Mouse (Mus musculus) liver, postnatal 0 days (tissue): Measurements from ENCODE around the gene Fam184b. TPM values are rescaled to one million over a fixed set of nuclear protein-coding genes. Genes with fewer than 3 reads are reported as not detected.

Experiments
- ATAC-seq: fragments of 200-750 bp; cut with Nextera tagmentation; 2 replicates; pipeline ENCODE4 v1.8.0; 2017; ENCODE audit warnings: mild to moderate bottlenecking, moderate library complexity
- DNase-seq: peaks from one replicate; pipeline ENCODE4 v3.0.0-alpha.2; 2016
- H3K27ac ChIP-seq: fragments of 300-500 bp; sonication (generic); 2 replicates; pipeline ENCODE4 v1.5.1; 2014; ENCODE audit warnings: antibody characterized with exemption, moderate library complexity, mild to moderate bottlenecking, low read depth
- H3K27me3 ChIP-seq: fragments of 300-500 bp; sonication (generic); 2 replicates; pipeline ENCODE4 v1.6.1; 2014; ENCODE audit warnings: low read length, control low read depth, mixed read lengths; ENCODE audit not compliant: insufficient read depth
- H3K36me3 ChIP-seq: fragments of 300-500 bp; sonication (generic); replicated peaks from 2 replicates; pipeline ENCODE4 v1.6.1; 2014; ENCODE audit warnings: mild to moderate bottlenecking, control low read depth, low read length, moderate library complexity, mixed read lengths; ENCODE audit not compliant: insufficient read depth
- H3K4me1 ChIP-seq: fragments of 300-500 bp; sonication (generic); 2 replicates; pipeline ENCODE4 v1.6.1; 2014; ENCODE audit warnings: antibody characterized with exemption, mild to moderate bottlenecking, control low read depth; ENCODE audit not compliant: insufficient read depth
- H3K4me2 ChIP-seq: fragments of 300-500 bp; sonication (generic); 2 replicates; pipeline ENCODE4 v1.6.1; 2014; ENCODE audit warnings: low read depth, mild to moderate bottlenecking, low read length, moderate library complexity, mixed read lengths
- H3K4me3 ChIP-seq: fragments of 300-500 bp; sonication (generic); 2 replicates; pipeline ENCODE4 v1.5.1; 2014; ENCODE audit warnings: low read depth, low read length
- H3K9ac ChIP-seq: fragments of 300-500 bp; sonication (generic); replicated peaks from 2 replicates; pipeline ENCODE4 v1.6.1; 2014; ENCODE audit warnings: mild to moderate bottlenecking, moderate library complexity
- H3K9me3 ChIP-seq: fragments of 300-500 bp; sonication (generic); 2 replicates; pipeline ENCODE4 v1.6.1; 2016; ENCODE audit warnings: mild to moderate bottlenecking, control low read depth, low read length, mixed read lengths
- CTCF ChIP-seq: sonication (generic); IDR thresholded peaks from 2 replicates; pipeline ENCODE4 v1.5.1; 2016; ENCODE audit warnings: antibody characterized with exemption, low read depth
- EP300 ChIP-seq: IDR thresholded peaks from 2 replicates; pipeline ENCODE4 v1.6.1; 2016; ENCODE audit warnings: antibody characterized with exemption, low read depth, mild to moderate bottlenecking
- WGBS: fragments of 180-500 bp; shearing (Covaris S2); extraction: QIAGEN DNeasy Blood & Tissue Kit; methylation state at CpG from one replicate; pipeline ENCODE4 v1.1.7; 2014; ENCODE audit not compliant: insufficient replicate concordance; 5-methylcytosine and 5-hydroxymethylcytosine counted together
- polyA plus RNA-seq: library from polyadenylated mRNA; unstranded; fragments of >200 nt; fragmentation: Nextera tagmentation; extraction: Ambion mirVana; gene quantifications from 2 replicates; pipeline ENCODE4 v1.2.1, GENCODE M21; 2015

Gene Fam184b
- polyA plus RNA-seq, 1 experiment from 2014 or later, result 0.07 TPM

DNA sequence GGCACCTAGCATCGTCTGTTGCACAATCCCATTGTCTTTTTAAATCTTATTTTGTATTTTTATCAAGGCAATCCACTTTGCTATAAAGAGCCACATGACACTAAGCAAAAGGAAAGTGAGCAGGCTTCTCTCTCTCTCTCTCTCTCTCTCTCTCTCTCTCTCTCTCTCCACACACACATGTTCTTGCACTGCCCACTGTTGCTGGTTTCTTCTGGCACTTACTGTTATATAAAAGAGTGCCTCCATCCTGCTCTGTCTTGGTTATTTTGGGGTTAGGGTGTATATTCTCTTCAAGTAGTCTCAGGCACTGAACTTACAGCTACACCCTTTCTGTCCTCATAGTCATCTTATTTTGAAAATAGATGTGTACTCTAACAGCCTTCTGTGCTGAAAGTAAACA, 89.8 kb downstream of the Fam184b start:
- Histone ChIP-seq H3K9me3 (no peaks in the 10 kb centered on the region), H3K27me3 (no peaks in the 10 kb centered on the region), H3K36me3 (no peaks in the 10 kb centered on the region), H3K4me2 (no peak overlapping the region), H3K4me3 (no peak overlapping the region), H3K4me1 (no peaks in the 10 kb centered on the region), H3K27ac (no peak overlapping the region), H3K9ac (no peak overlapping the region)
- TF ChIP-seq CTCF (no peak), EP300 (no peak)
- no peak for DNase-seq
- WGBS, result 81% methylated on average over 1 of the region's 1 CpGs
- ATAC-seq, result no peak

GRCm38 (mm10) chr5:45543374-45543773, 96.0 kb downstream of the Fam184b start:
- Histone ChIP-seq H3K27me3 (no peaks in the 10 kb centered on the region), H3K9me3 (no peaks in the 10 kb centered on the region), H3K9ac (no peak overlapping the region), H3K36me3 (no peaks in the 10 kb centered on the region), H3K4me1 (no peaks in the 10 kb centered on the region), H3K4me2 (no peak overlapping the region), H3K4me3 (no peak overlapping the region), H3K27ac (no peak overlapping the region)
- TF ChIP-seq CTCF (no peak), EP300 (no peak)
- ATAC-seq, result no peak
- WGBS, result 71% methylated on average over 5 of the region's 5 CpGs
- no peak for DNase-seq

- H3K4me3 ChIP-seq, result no peak overlapping the region
- H3K4me1 ChIP-seq, result no peaks in the 10 kb centered on the region
- TF ChIP-seq EP300 (no peak), CTCF (peak; percentile 36)
- H3K4me2 ChIP-seq, result no peak overlapping the region
- H3K9ac ChIP-seq, result no peak overlapping the region
- H3K36me3 ChIP-seq, result no peaks in the 10 kb centered on the region
- ATAC-seq (no peak), DNase-seq (no peak)
- WGBS, result 60% methylated on average over 10 of the region's 10 CpGs
- no peak overlapping the region for H3K27ac ChIP-seq
- no peaks in the 10 kb centered on the region for H3K27me3 ChIP-seq
- H3K9me3 ChIP-seq, result no peaks in the 10 kb centered on the region
These were observed 99.9 kb downstream of the Fam184b start for GRCm38 (mm10) chr5:45539502-45539901.

DNA sequence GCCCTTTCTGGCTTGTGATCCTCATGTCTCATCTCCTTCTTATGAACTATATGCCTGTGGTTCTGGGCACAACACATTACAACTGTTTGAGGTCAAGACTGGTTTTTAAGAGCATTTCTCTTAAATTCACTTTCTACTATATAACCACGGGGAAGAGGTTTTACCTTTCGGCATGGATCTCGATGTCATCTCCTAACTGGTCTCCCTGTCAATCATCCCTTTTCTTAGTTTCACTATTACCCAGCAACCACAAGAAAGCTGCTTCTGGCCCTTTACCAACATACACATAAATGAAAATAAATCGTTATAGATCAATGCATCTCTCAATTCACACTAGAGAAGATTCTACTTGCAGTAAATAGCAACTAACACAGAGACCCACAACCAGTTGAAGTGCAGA, 104.2 kb downstream of the Fam184b start:
- WGBS, result 47% methylated on average over 4 of the region's 4 CpGs
- Histone ChIP-seq H3K4me3 (no peak overlapping the region), H3K4me1 (no peaks in the 10 kb centered on the region), H3K9me3 (no peaks in the 10 kb centered on the region), H3K27me3 (no peaks in the 10 kb centered on the region), H3K9ac (no peak overlapping the region), H3K4me2 (no peak overlapping the region), H3K36me3 (0 out of 2 replicates have a peak, but pooled peaks cover 3% of the 10 kb centered on the region), H3K27ac (no peak overlapping the region)
- ATAC-seq (no peak), DNase-seq (no peak)
- TF ChIP-seq EP300, result no peak
- no peak for TF ChIP-seq CTCF

DNA sequence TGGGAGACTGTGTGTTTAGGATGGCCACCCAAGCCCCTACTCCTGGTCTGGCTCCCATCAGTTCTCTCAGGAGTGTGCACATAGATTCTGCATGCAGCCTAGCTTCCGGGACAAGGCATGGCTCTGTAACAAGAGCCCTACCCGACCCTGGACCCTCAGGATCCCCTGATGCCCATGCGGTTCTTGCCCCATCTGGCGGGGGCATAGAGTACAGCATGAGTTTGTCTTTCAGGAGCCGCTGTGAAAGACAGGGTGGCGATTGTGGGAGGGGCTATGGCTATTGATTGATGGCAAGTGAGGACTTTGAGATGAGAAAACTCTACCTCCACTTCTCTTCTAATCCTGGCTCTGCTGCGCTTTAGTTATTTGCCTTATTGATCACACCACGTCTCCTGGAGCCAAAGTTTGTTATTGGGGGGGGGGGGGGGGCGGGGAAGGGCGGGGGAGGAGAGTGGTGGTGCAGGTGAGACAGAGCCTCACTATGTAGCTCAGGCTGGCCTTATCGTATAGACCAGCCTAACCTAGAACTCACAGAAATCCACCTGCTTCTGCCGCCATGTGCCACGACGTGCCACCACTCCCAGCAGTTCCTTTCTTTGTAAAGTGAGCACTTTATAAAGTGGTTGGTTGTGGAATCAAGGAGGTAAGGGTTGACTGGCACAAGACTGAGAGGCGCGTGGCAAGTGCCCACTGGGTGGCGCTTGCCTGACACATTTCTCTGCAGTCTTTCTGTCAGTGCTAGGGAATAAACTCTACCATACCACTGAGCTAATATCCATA, 104.9 kb downstream of the Fam184b start:
- no peak for TF ChIP-seq EP300
- TF ChIP-seq CTCF, result peak; percentile 81
- Histone ChIP-seq H3K4me1 (no peaks in the 10 kb centered on the region), H3K27ac (peak overlapping the region; percentile 51; the same call in 1 of the 2 replicates), H3K9ac (no peak overlapping the region), H3K27me3 (no peaks in the 10 kb centered on the region), H3K4me3 (no peak overlapping the region), H3K36me3 (peaks cover 3% of the 10 kb centered on the region; the same call in 1 of the 2 replicates), H3K9me3 (no peaks in the 10 kb centered on the region), H3K4me2 (peak overlapping the region; percentile 31; the same call in 1 of the 2 replicates)
- ATAC-seq (peak; percentile 95), DNase-seq (peak; percentile 82)
- WGBS, result 5% methylated on average over 15 of the region's 17 CpGs

- DNase-seq (peak; percentile 28), ATAC-seq (no peak)
- 75% methylated on average over 3 of the region's 3 CpGs for WGBS
These were observed 109.7 kb downstream of the Fam184b start for GRCm38 (mm10) chr5:45529696-45530095.

More at GRCm38 (mm10) chr5:45529696-45530095, 109.7 kb downstream of the Fam184b start:
- Histone ChIP-seq H3K27me3 (no peaks in the 10 kb centered on the region), H3K4me1 (no peaks in the 10 kb centered on the region), H3K4me2 (no peak overlapping the region), H3K9me3 (no peaks in the 10 kb centered on the region), H3K27ac (no peak overlapping the region), H3K36me3 (peaks cover 44% of the 10 kb centered on the region), H3K4me3 (no peak overlapping the region), H3K9ac (no peak overlapping the region)
- TF ChIP-seq EP300, result no peak
- TF ChIP-seq CTCF, result no peak
